ENCODE assay signal across 7 mouse cellular contexts in the genomic region with DNA sequence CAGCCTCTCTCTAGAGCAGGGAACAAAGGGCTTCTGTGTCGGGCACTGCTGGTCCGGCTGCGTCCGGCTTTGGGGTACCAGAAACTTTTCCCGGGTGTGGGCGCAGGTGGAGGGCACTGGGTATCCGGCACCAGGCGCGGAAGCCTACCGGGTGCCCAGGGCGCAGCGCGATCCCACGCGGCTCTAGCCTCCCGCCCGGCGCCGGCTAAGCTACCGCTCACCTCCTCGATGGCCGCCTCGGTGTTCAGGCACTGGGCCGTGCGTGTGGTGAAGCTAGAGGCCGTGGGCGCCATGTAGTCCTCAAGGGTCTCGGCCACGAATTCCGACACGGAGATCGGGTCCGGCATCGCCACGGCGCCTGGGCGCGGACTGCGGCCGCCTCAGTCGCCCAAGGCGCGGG.
DNase-seq lines count a peak whose midpoint lies in the region; ATAC-seq lines count a peak whose summit lies in the region.
"Not testable (repeated sequence)": the region's sequence is repeated elsewhere in the genome, so short reads cannot be mapped to it uniquely, and the experiment has no call there.

No protein-coding gene starts in this region.

- H3K27me3 ChIP-seq in forebrain, embryonic 15.5 days; kidney, embryonic 15.5 days; liver, embryonic 12.5 days (replicated peaks); midbrain, embryonic 13.5 days: not testable (repeated sequence)

- peak; percentile 6 to 29 for DNase-seq in adrenal gland, postnatal 36 days
- DNase-seq in heart, postnatal 4 days: peak; percentile 13
- DNase-seq in right cerebral cortex, postnatal 4 days: peak; percentile 1

- not testable (repeated sequence) for H3K9ac ChIP-seq in forebrain, embryonic 15.5 days (replicated peaks); kidney, embryonic 15.5 days; liver, embryonic 12.5 days; midbrain, embryonic 13.5 days (replicated peaks)

- H3K27ac ChIP-seq in forebrain, embryonic 15.5 days (replicated peaks); kidney, embryonic 15.5 days; liver, embryonic 12.5 days; midbrain, embryonic 13.5 days: not testable (repeated sequence)

- H3K4me3 ChIP-seq in forebrain, embryonic 15.5 days: peak overlapping the region; percentile 9; the same call in 1 of the 2 replicates
- peak overlapping the region; percentile 44 for H3K4me3 ChIP-seq in kidney, embryonic 15.5 days (replicated peaks)
- peak overlapping the region; percentile 28 for H3K4me3 ChIP-seq in liver, embryonic 12.5 days
- not testable (repeated sequence) for H3K4me3 ChIP-seq in midbrain, embryonic 13.5 days (replicated peaks)

- WGBS in forebrain, embryonic 15.5 days: 21% methylated on average over 40 of the region's 43 CpGs
- WGBS in kidney, embryonic 15.5 days: 8% methylated on average over 29 of the region's 43 CpGs
- WGBS in liver, embryonic 12.5 days (ENCODE audit: insufficient replicate concordance): 3% methylated on average over 23 of the region's 43 CpGs
- 13% methylated on average over 36 of the region's 43 CpGs for WGBS in midbrain, embryonic 13.5 days

- not testable (repeated sequence) for H3K4me1 ChIP-seq in forebrain, embryonic 15.5 days; kidney, embryonic 15.5 days; liver, embryonic 12.5 days; midbrain, embryonic 13.5 days (replicated peaks)

- not testable (repeated sequence) for ATAC-seq in forebrain, embryonic 15.5 days (replicated peaks); kidney, embryonic 15.5 days (replicated peaks; ENCODE audit: low FRiP score); liver, embryonic 12.5 days; midbrain, embryonic 13.5 days

- not testable (repeated sequence) for H3K36me3 ChIP-seq in forebrain, embryonic 15.5 days; kidney, embryonic 15.5 days; liver, embryonic 12.5 days; midbrain, embryonic 13.5 days

- H3K4me2 ChIP-seq in forebrain, embryonic 15.5 days (replicated peaks): not testable (repeated sequence)
- H3K4me2 ChIP-seq in kidney, embryonic 15.5 days: peak overlapping the region; percentile 57
- H3K4me2 ChIP-seq in liver, embryonic 12.5 days: peak overlapping the region; percentile 42
- peak overlapping the region; percentile 23 for H3K4me2 ChIP-seq in midbrain, embryonic 13.5 days (replicated peaks)

- not testable (repeated sequence) for H3K9me3 ChIP-seq in forebrain, embryonic 15.5 days; kidney, embryonic 15.5 days (replicated peaks); liver, embryonic 12.5 days (replicated peaks); midbrain, embryonic 13.5 days
